Mouse (Mus musculus) hindbrain, embryonic 11.5 days (tissue): ENCODE measurements around the gene Fbxw10. TPM values are rescaled to one million over a fixed set of nuclear protein-coding genes. Genes with fewer than 3 reads are reported as not detected.

Experiments
- ATAC-seq: fragments of 200-750 bp; cut with Nextera tagmentation; 2 replicates; pipeline ENCODE4 v1.8.0; 2017; ENCODE audit warnings: mild to moderate bottlenecking, moderate TSS enrichment, moderate library complexity; ENCODE audit not compliant: low FRiP score
- DNase-seq: peaks from one replicate; pipeline ENCODE4 v3.0.0-alpha.2; 2015; ENCODE audit warnings: low spot score
- H3K27ac ChIP-seq: fragments of 300-500 bp; sonication (generic); 2 replicates; pipeline ENCODE4 v1.5.1; 2014; ENCODE audit warnings: mild to moderate bottlenecking, low read depth, low read length
- H3K27me3 ChIP-seq: fragments of 300-500 bp; sonication (generic); 2 replicates; pipeline ENCODE4 v1.6.1; 2014; ENCODE audit warnings: mild to moderate bottlenecking, low read length, moderate library complexity, mixed read lengths; ENCODE audit not compliant: control insufficient read depth, insufficient read depth
- H3K36me3 ChIP-seq: fragments of 300-500 bp; sonication (generic); 2 replicates; pipeline ENCODE4 v1.6.1; 2014; ENCODE audit warnings: mild to moderate bottlenecking, low read length, moderate library complexity, mixed read lengths; ENCODE audit not compliant: control insufficient read depth, insufficient read depth
- H3K4me1 ChIP-seq: fragments of 300-500 bp; sonication (generic); replicated peaks from 2 replicates; pipeline ENCODE4 v1.6.1; 2014; ENCODE audit warnings: low read length, mixed read lengths; ENCODE audit not compliant: control insufficient read depth, insufficient read depth
- H3K4me2 ChIP-seq: fragments of 300-500 bp; sonication (generic); replicated peaks from 2 replicates; pipeline ENCODE4 v1.6.1; 2014; ENCODE audit warnings: mild to moderate bottlenecking, low read depth, low read length
- H3K4me3 ChIP-seq: fragments of 300-500 bp; sonication (generic); 2 replicates; pipeline ENCODE4 v1.5.1; 2014; ENCODE audit warnings: low read depth, low read length
- H3K9ac ChIP-seq: fragments of 300-500 bp; sonication (generic); 2 replicates; pipeline ENCODE4 v1.6.1; 2014; ENCODE audit warnings: low read depth, low read length
- H3K9me3 ChIP-seq: fragments of 300-500 bp; sonication (generic); 2 replicates; pipeline ENCODE4 v1.6.1; 2016; ENCODE audit warnings: low read length; ENCODE audit not compliant: control insufficient read depth
- WGBS: fragments of 180-500 bp; shearing (Covaris S2); extraction: QIAGEN DNeasy Blood & Tissue Kit; methylation state at CpG from one replicate; pipeline ENCODE4 v1.1.7; 2014; 5-methylcytosine and 5-hydroxymethylcytosine counted together
- polyA plus RNA-seq: library from polyadenylated mRNA; unstranded; fragments of >200 nt; fragmentation: Nextera tagmentation; extraction: Ambion mirVana; gene quantifications from 2 replicates; pipeline ENCODE4 v1.2.1, GENCODE M21; 2014

Gene Fbxw10
- polyA plus RNA-seq, 1 experiment from 2014 or later, result 0.65 TPM

GRCm38 (mm10) chr11:62827135-62827534 lies 19.7 kb upstream of the Fbxw10 start:
- no peak overlapping the region for H3K27ac ChIP-seq
- no peaks in the 10 kb centered on the region for H3K9me3 ChIP-seq
- no peak overlapping the region for H3K9ac ChIP-seq
- WGBS, result 92% methylated on average over 4 of the region's 4 CpGs
- H3K36me3 ChIP-seq, result no peaks in the 10 kb centered on the region
- no peak overlapping the region for H3K4me3 ChIP-seq
- H3K4me2 ChIP-seq, result no peak overlapping the region
- no peak for ATAC-seq
- DNase-seq, result no peak
- no peaks in the 10 kb centered on the region for H3K4me1 ChIP-seq
- H3K27me3 ChIP-seq, result no peaks in the 10 kb centered on the region

GRCm38 (mm10) chr11:62827911-62828310 lies 19.0 kb upstream of the Fbxw10 start:
- Histone ChIP-seq H3K4me3 (no peak overlapping the region), H3K9ac (no peak overlapping the region), H3K27me3 (no peaks in the 10 kb centered on the region), H3K9me3 (no peaks in the 10 kb centered on the region), H3K36me3 (no peaks in the 10 kb centered on the region), H3K4me1 (no peaks in the 10 kb centered on the region), H3K27ac (no peak overlapping the region), H3K4me2 (no peak overlapping the region)
- 75% methylated on average over 3 of the region's 3 CpGs for WGBS
- ATAC-seq (no peak), DNase-seq (no peak)

GRCm38 (mm10) chr11:62830387-62830786 lies 16.5 kb upstream of the Fbxw10 start:
- ATAC-seq (no peak), DNase-seq (no peak)
- no peaks in the 10 kb centered on the region for H3K4me1 ChIP-seq
- H3K36me3 ChIP-seq, result no peaks in the 10 kb centered on the region
- no peak overlapping the region for H3K4me3 ChIP-seq
- H3K27ac ChIP-seq, result no peak overlapping the region
- no peak overlapping the region for H3K4me2 ChIP-seq
- H3K9me3 ChIP-seq, result no peaks in the 10 kb centered on the region
- H3K27me3 ChIP-seq, result no peaks in the 10 kb centered on the region
- H3K9ac ChIP-seq, result no peak overlapping the region
- WGBS, result 86% methylated on average over 2 of the region's 2 CpGs

DNA sequence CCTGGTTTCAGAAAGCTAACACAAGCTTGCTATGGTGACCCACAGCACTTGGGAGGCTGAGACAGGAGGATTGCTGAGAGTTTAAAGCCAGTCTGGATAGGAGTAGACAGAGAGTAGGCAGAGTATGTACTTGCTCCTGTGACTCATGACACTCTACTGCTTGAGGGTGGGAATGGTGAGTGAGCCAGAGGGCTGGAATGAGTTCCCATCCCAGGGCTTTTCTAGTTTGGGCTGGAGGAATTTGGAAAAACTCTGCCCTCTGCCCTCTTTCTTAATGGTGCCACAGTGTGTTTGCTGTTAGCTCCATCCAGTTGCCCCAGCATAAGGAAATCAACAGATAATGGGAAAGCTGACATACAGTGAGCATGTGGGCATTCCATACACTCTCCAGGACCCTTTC lies 15.0 kb upstream of the Fbxw10 start:
- no peaks in the 10 kb centered on the region for H3K36me3 ChIP-seq
- no peak overlapping the region for H3K4me3 ChIP-seq
- H3K9ac ChIP-seq, result no peak overlapping the region
- H3K9me3 ChIP-seq, result no peaks in the 10 kb centered on the region
- no peak overlapping the region for H3K27ac ChIP-seq
- H3K4me1 ChIP-seq, result no peaks in the 10 kb centered on the region
- no peak overlapping the region for H3K4me2 ChIP-seq
- ATAC-seq, result no peak
- no peaks in the 10 kb centered on the region for H3K27me3 ChIP-seq
- DNase-seq, result no peak

DNA sequence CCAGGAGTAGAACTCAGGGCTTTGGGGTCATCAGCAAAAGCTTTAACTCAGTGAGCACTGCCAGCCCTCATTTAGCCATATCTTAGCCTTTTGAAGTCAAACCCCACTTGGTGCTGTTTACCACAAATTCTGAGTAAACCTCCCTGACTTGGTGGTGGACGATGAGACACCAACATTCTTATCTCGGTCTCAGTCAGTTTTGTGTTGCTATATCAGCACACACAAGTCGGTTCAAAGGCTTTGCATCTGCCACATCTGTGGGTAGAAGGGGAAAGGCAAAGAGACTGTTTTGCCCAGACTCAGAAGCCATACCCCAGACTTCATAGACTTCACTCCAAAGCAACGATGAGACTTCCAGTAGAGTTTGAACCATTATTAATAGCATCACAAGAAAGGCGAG lies 2.3 kb upstream of the Fbxw10 start:
- Histone ChIP-seq H3K36me3 (no peaks in the 10 kb centered on the region), H3K4me1 (no peaks in the 10 kb centered on the region), H3K27ac (no peak overlapping the region), H3K4me3 (no peak overlapping the region), H3K27me3 (no peaks in the 10 kb centered on the region), H3K4me2 (no peak overlapping the region), H3K9me3 (no peaks in the 10 kb centered on the region), H3K9ac (no peak overlapping the region)
- WGBS, result 91% methylated on average over 5 of the region's 5 CpGs
- DNase-seq (no peak), ATAC-seq (no peak)

DNA sequence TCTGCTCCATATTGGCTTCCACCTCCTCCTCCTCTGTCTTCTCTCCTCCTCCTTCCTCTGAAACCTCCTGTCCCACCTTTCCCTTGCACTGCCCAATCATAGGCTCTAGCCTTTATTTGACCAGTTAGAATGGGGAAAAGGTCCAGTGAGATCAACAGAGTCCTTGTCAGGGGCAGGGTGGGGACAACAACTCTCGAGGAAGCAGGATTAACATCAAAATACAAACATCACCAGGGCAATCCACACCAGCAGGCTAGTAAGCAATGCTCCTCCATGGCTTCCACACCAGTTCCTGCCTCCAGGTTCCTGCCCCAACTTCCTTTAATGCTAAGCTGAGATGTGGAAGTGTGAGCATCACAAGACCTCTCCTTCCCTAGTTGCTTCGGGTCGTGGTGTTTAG lies 1.1 kb upstream of the Fbxw10 start:
- H3K36me3 ChIP-seq, result no peaks in the 10 kb centered on the region
- no peak overlapping the region for H3K4me2 ChIP-seq
- H3K4me1 ChIP-seq, result no peaks in the 10 kb centered on the region
- no peak overlapping the region for H3K9ac ChIP-seq
- no peaks in the 10 kb centered on the region for H3K27me3 ChIP-seq
- H3K27ac ChIP-seq, result no peak overlapping the region
- no peak overlapping the region for H3K4me3 ChIP-seq
- 79% methylated on average over 3 of the region's 3 CpGs for WGBS
- ATAC-seq, result no peak
- no peak for DNase-seq
- H3K9me3 ChIP-seq, result no peaks in the 10 kb centered on the region

- Histone ChIP-seq H3K27ac (no peak overlapping the region), H3K4me1 (no peaks in the 10 kb centered on the region), H3K9me3 (no peaks in the 10 kb centered on the region), H3K36me3 (no peaks in the 10 kb centered on the region), H3K4me2 (no peak overlapping the region), H3K27me3 (no peaks in the 10 kb centered on the region), H3K4me3 (no peak overlapping the region), H3K9ac (no peak overlapping the region)
- WGBS, result 58% methylated on average over 4 of the region's 4 CpGs
- no peak for ATAC-seq
- peak; percentile 5 for DNase-seq
Measured at GRCm38 (mm10) chr11:62847655-62848191, 854 bp downstream of the Fbxw10 start.

DNA sequence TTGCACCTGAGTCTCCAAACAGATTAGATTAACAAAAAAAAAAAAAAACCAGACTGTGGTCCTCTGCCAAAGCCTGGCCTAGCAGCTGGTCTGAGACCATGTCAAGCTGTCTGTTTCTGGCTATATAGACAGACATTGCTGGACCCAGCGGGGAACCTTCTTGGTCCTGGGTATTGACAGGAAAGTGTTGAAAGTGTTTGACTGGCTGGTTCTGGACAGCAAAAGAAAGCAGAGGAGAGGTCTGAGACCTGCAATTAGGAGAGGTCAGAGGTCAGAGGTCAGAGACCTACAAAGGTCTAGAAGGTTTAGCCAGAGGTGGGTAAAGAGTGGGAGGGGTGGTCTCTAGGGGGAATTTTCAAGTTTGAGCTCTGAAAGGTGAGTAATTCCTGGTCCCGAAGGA lies 1.4 kb downstream of the Fbxw10 start:
- WGBS, result 46% methylated on average over 2 of the region's 2 CpGs
- no peaks in the 10 kb centered on the region for H3K36me3 ChIP-seq
- DNase-seq, result peak; percentile 26
- no peaks in the 10 kb centered on the region for H3K27me3 ChIP-seq
- no peaks in the 10 kb centered on the region for H3K9me3 ChIP-seq
- H3K4me2 ChIP-seq, result no peak overlapping the region
- no peak overlapping the region for H3K4me3 ChIP-seq
- H3K4me1 ChIP-seq, result no peaks in the 10 kb centered on the region
- H3K9ac ChIP-seq, result no peak overlapping the region
- ATAC-seq, result no peak
- no peak overlapping the region for H3K27ac ChIP-seq

DNA sequence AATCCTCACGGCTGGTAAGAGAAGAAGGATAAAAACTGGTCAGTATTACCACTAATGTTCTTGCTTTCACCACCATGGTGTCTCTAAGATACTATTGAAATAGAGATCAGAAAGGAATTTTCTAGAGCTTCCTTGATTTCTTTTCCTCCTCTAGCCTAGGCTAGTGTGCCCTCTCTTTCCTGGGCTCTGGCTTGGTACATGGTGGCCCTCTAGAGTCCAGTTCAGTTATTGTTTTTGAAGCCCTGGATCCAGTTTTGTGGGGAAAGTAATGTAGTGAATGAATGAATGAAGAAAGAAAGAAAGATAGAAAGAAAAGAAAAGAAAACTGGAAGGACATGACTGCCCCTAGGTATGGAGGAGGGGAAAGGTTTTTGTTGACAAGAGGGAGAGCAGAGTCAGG lies 4.3 kb downstream of the Fbxw10 start:
- WGBS, result 86% methylated on average over 1 of the region's 1 CpGs
- Histone ChIP-seq H3K9ac (no peak overlapping the region), H3K4me1 (no peaks in the 10 kb centered on the region), H3K4me3 (no peak overlapping the region), H3K4me2 (no peak overlapping the region), H3K9me3 (no peaks in the 10 kb centered on the region), H3K27me3 (no peaks in the 10 kb centered on the region), H3K36me3 (no peaks in the 10 kb centered on the region), H3K27ac (no peak overlapping the region)
- peak; percentile 4 for DNase-seq
- no peak for ATAC-seq
